Mouse (Mus musculus): ENCODE measurements at regions not wholly inside any gene's neighbourhood (a gene's known extent, or its start where the extent isn't known, plus 50 kb on each side); places are given as distances from the start of the nearest gene placed in this dataset.

DNA sequence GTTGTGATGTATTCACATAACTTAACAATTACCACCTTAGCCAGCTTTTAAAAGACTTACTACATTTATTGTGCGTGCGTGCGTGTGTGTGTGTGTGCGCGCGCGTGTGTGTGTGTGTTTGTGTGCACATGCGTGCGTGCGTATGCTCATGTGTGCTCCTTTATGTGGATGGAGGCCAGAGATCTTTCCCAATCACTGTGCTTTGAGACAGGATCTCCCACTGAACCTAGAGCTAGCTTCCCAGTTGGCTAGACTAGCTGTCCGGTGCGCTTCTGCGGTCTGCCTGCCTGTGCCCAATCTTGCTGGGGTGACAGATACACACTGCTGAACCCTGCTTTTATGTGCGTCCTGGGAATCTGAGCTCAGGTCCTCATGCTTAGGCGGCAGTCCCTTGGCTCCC lies 50.1 kb upstream of the Arhgap29 start:
- no peak overlapping the region for H3K4me3 ChIP-seq (replicated peaks)
- no peak overlapping the region for H3K4me2 ChIP-seq
- H3K9ac ChIP-seq: no peak overlapping the region
- no peak overlapping the region for H3K27ac ChIP-seq
- 95% methylated on average over 15 of the region's 15 CpGs for WGBS
- no peak for ATAC-seq (ENCODE audit: low FRiP score)
- H3K36me3 ChIP-seq (replicated peaks): no peaks in the 10 kb centered on the region
- H3K9me3 ChIP-seq: no peaks in the 10 kb centered on the region
- no peaks in the 10 kb centered on the region for H3K4me1 ChIP-seq
- H3K27me3 ChIP-seq: no peaks in the 10 kb centered on the region; the same call in 1 of the 2 replicates

DNA sequence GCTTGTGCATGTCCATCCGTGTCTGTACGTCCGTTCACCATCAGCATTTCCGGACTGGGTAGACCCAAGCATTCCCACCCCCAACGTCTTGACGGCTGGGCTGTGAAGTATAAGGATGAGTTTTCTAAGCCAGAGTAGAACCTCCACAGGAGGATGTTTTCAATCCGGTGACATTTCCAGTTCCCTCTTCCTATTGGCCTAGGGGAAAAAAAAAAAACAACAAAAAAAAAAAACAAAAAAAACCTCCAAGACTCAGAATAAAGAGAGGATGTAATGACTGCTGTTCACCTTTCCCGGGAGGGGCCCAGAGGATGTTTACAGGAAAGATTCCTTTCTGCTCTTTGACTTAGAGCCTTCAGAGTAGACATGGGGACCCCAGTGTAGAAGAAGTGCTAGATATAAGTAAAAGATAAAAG lies 51.9 kb upstream of the Arhgap29 start:
- Histone ChIP-seq H3K27me3 (no peaks in the 10 kb centered on the region; the same call in 1 of the 2 replicates), H3K4me3 (replicated peaks) (no peak overlapping the region), H3K9ac (no peak overlapping the region), H3K9me3 (no peaks in the 10 kb centered on the region), H3K4me1 (no peaks in the 10 kb centered on the region), H3K4me2 (no peak overlapping the region), H3K27ac (no peak overlapping the region), H3K36me3 (replicated peaks) (no peaks in the 10 kb centered on the region)
- ATAC-seq (ENCODE audit: low FRiP score): no peak
- 85% methylated on average over 8 of the region's 8 CpGs for WGBS

DNA sequence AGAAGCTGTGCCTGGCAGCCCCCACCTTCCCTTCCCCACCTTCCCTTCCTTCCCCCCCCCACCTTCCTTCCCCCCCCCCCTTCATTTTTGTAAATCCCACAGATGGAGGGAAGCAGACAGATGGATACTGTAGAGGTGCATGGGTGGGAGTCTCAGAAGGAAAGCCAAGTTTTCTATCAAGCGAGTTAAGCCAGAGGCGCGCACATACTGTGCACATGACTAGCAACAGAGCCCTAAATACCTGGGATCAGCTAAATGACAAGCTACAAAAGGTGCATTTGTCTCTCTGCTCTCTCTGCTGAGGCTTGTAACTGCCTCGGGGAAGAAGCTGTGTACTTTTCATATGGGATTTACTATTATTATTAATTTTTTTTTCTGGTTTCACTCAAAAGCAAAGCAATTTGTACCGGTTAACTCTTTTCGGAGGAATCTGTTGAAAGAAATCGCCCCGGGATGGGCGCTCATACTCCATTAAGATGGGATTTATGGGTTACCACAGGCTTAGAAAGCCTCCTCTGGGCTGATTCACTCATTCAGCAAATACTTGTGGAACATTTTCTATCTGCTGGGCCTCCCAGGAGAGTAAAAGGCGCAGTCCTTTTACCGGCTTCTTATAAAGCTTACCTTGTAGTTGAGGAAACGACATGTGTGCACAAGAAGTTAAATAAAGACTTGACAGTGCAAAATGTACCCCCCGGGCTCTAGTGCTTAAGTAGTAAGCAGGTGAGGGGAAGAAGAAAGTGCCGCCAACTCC lies 54.3 kb upstream of the Arhgap29 start:
- H3K4me1 ChIP-seq: no peaks in the 10 kb centered on the region
- WGBS: 86% methylated on average over 14 of the region's 14 CpGs
- no peak for ATAC-seq (ENCODE audit: low FRiP score)
- H3K27ac ChIP-seq: no peak overlapping the region
- H3K9ac ChIP-seq: no peak overlapping the region
- no peak overlapping the region for H3K4me3 ChIP-seq (replicated peaks)
- H3K27me3 ChIP-seq: no peaks in the 10 kb centered on the region; the same call in 1 of the 2 replicates
- no peaks in the 10 kb centered on the region for H3K9me3 ChIP-seq
- no peak overlapping the region for H3K4me2 ChIP-seq
- no peaks in the 10 kb centered on the region for H3K36me3 ChIP-seq (replicated peaks)

DNA sequence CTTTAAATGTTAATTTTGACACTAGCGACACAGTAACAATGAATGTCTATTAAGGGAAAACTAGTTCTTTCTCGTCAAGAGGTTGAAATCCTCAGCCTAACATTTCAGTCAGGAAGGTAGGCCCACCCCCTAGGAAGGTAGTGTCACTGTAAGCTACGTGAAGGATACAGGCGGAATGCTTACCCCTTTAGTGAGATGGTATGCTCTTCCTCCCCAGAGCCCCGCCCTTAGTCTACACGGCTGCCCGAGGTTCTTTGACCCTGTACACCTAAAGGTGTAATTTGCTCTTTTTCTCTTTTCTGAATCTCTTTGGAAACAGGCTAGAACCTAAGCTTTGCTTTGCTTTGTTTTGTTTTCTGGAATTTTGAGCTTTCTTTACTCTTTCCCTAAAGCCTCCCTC lies 58.7 kb upstream of the Arhgap29 start:
- Histone ChIP-seq H3K4me3 (replicated peaks) (no peak overlapping the region), H3K27me3 (peaks cover 16% of the 10 kb centered on the region), H3K36me3 (replicated peaks) (no peaks in the 10 kb centered on the region), H3K9me3 (no peaks in the 10 kb centered on the region), H3K27ac (no peak overlapping the region), H3K4me1 (peaks cover 12% of the 10 kb centered on the region; the same call in 1 of the 2 replicates), H3K9ac (no peak overlapping the region), H3K4me2 (no peak overlapping the region)
- no peak for ATAC-seq (ENCODE audit: low FRiP score)
- 81% methylated on average over 7 of the region's 7 CpGs for WGBS

DNA sequence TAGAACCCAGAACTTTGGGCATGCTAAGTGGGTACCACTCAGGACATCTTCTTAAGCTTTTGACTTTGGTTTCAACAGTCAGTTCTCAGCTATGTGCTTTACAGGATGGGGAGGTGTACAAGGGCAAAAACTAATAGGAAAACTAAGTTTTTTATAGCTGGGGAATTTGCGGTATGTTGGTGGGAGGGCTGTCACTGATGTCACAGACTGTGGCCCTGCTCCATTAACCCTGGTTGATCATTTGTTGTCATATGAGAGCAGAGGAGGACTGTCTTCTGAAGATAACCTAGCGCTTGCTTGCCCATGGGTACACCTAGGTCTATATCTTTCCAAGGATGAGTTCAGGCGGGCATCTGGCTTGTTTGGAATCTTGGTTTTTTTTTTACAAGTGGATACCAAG lies 59.7 kb upstream of the Arhgap29 start:
- H3K9me3 ChIP-seq: no peaks in the 10 kb centered on the region
- no peak overlapping the region for H3K27ac ChIP-seq
- no peak overlapping the region for H3K4me2 ChIP-seq
- H3K9ac ChIP-seq: no peak overlapping the region
- no peak overlapping the region for H3K4me3 ChIP-seq (replicated peaks)
- ATAC-seq (ENCODE audit: low FRiP score): no peak
- H3K4me1 ChIP-seq: peaks cover 12% of the 10 kb centered on the region; the same call in 1 of the 2 replicates
- no peaks in the 10 kb centered on the region for H3K36me3 ChIP-seq (replicated peaks)
- H3K27me3 ChIP-seq: peaks cover 24% of the 10 kb centered on the region
- WGBS: 92% methylated on average over 3 of the region's 3 CpGs

DNA sequence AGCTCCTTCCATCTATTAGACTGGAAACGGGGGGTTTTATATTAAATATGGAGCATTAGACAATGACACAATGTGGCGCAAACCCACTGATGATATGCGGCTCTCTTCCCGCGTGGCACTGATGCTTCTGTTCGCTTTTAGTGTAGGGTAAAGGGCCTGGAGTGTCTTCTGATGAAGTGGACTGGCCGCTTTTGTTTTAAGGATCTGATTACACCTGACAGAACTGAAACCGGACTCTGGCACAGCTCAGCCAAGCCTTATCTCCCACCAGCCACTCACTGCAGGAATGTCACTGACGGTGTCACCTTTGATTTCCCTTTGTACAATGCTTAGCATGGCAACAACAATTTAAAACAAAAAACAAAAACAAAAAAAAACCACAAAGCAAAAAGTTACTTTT lies 61.0 kb upstream of the Arhgap29 start:
- Histone ChIP-seq H3K4me1 (peaks cover 15% of the 10 kb centered on the region; the same call in 1 of the 2 replicates), H3K4me2 (no peak overlapping the region), H3K27me3 (peaks cover 35% of the 10 kb centered on the region), H3K4me3 (replicated peaks) (no peak overlapping the region), H3K27ac (no peak overlapping the region), H3K36me3 (replicated peaks) (no peaks in the 10 kb centered on the region), H3K9me3 (no peaks in the 10 kb centered on the region), H3K9ac (no peak overlapping the region)
- no peak for ATAC-seq (ENCODE audit: low FRiP score)
- WGBS: 52% methylated on average over 9 of the region's 9 CpGs

DNA sequence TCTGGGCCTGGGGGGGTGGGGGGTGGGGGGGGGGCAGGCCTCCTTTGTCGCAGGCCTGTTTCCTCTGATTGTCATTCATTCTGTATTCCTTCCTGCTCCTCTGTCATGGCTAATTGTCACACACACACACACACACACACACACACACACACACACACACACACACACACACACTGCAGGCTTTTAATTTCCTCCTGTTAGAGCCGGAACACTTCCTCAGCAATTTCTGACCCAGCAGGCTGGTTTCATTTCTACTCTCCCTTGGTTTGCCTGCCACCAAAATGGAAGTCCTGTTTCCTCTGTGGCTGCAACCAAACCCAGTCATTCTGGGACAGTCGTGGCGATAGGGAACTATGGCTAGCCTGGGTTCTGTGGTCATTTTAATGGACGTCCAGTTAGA lies 61.8 kb upstream of the Arhgap29 start:
- H3K4me2 ChIP-seq: no peak overlapping the region
- no peak for ATAC-seq (ENCODE audit: low FRiP score)
- no peak overlapping the region for H3K9ac ChIP-seq
- peaks cover 15% of the 10 kb centered on the region; the same call in 1 of the 2 replicates for H3K4me1 ChIP-seq
- 31% methylated on average over 5 of the region's 5 CpGs for WGBS
- no peak overlapping the region for H3K27ac ChIP-seq
- H3K9me3 ChIP-seq: no peaks in the 10 kb centered on the region
- no peak overlapping the region for H3K4me3 ChIP-seq (replicated peaks)
- H3K27me3 ChIP-seq: peaks cover 43% of the 10 kb centered on the region
- no peaks in the 10 kb centered on the region for H3K36me3 ChIP-seq (replicated peaks)

DNA sequence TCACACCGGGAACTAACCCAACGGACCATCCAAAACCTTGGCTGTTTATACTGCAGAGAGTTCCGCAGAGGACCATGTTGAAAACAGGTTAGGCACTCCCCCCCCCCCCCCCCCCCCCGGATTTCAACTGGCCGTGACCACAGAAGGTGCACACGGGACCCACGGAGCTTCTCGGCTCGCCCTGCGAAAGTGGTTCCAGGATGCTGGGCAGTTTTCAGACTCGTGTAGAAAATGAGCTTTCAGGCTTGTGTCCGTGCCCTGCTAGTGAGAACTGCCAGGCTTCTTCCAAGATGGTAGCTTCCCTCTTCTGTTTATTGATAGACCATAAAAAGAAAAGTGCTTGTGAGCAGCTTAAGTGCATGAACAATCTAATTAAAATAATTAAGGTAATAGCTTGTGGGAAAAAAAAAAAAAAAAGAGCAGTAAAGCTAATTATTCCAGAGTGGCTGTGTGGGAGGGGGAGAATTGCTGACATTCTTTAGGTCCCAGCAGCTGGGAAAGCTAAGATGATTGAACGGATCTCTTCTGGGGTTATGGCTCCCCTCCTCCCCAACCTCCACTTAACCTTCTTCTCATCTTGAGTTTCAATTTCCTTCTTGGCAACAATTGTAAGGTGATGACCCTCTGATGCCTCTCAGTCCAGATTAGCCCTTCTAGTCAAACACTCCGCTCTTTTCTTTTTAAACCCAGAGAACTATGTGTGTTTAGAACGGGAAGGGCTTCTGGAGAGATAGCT lies 65.3 kb upstream of the Arhgap29 start:
- ATAC-seq (ENCODE audit: low FRiP score): no peak
- H3K4me1 ChIP-seq: peaks cover 15% of the 10 kb centered on the region; the same call in 1 of the 2 replicates
- WGBS: 20% methylated on average over 14 of the region's 15 CpGs
- peak overlapping the region; percentile 31; the same call in 1 of the 2 replicates for H3K4me2 ChIP-seq
- no peak overlapping the region for H3K27ac ChIP-seq
- no peaks in the 10 kb centered on the region for H3K9me3 ChIP-seq
- H3K36me3 ChIP-seq (replicated peaks): no peaks in the 10 kb centered on the region
- no peak overlapping the region for H3K9ac ChIP-seq
- H3K4me3 ChIP-seq (replicated peaks): no peak overlapping the region
- H3K27me3 ChIP-seq: peaks cover 45% of the 10 kb centered on the region

DNA sequence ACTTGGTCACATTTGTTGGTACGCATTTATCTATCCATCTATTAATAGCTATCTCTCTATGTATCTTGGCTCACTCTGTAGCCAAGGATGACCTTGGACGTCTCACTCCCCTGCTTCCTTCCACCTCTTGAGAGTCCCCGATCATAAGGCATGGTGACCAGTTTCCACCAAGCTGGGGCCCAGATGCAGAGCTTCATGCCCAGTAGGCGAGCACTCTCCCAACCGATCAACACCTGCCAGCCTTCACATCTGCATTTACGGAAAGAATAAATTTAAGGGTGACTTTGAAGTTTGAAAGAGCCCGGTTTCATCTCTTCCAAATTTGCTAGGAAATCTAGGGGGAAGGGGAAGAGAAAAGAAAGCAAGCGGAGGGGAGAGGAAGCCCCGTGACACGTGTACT lies 66.0 kb upstream of the Arhgap29 start:
- H3K27ac ChIP-seq: no peak overlapping the region
- no peak overlapping the region for H3K9ac ChIP-seq
- peaks cover 45% of the 10 kb centered on the region for H3K27me3 ChIP-seq
- H3K36me3 ChIP-seq (replicated peaks): no peaks in the 10 kb centered on the region
- peaks cover 15% of the 10 kb centered on the region; the same call in 1 of the 2 replicates for H3K4me1 ChIP-seq
- 38% methylated on average over 10 of the region's 10 CpGs for WGBS
- no peaks in the 10 kb centered on the region for H3K9me3 ChIP-seq
- H3K4me2 ChIP-seq: no peak overlapping the region
- no peak overlapping the region for H3K4me3 ChIP-seq (replicated peaks)
- ATAC-seq (ENCODE audit: low FRiP score): no peak

DNA sequence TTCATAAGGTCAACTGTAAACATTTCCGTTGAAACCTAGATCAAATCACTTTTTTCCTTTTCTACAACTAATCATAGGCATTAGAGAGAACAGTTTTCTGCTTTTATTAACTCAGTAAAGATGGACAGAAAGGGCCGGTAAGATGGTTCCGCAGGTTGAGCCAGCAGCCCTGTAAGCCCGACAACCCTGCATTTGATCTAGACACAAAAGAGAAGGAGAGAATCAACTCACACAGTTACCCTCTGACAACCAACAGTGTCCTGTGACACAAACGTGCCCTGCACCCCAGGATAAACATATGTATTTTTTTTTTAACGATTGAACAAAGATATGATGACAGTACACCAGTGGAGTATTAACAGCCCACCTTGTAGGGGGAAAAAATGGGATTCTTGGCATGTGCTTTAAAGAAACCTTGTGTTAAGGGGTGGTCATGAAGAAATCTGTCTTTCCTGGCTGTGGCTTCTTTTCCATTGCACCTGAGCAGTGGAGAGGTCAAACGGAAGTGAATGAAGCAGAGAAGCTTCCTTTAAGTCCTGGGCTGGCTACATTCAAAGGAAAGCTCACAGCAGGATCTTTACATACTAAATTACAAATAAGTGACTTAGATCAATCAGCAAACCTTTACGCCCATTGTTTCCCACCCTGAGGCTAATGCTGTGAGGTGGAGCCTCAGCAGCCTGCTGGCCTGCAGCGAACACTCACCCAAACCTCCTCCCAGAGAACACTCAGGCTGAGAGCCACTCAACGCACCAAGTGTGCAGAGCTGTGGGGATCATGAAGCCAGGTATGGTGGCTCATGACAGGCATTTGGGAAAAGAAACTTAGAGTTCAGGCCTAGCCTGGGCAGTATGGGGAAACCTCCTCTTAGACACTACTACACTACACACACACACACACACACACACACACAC lies 66.8 kb upstream of the Arhgap29 start:
- no peak overlapping the region for H3K9ac ChIP-seq
- 11% methylated on average over 10 of the region's 10 CpGs for WGBS
- no peaks in the 10 kb centered on the region for H3K9me3 ChIP-seq
- no peak for ATAC-seq (ENCODE audit: low FRiP score)
- H3K4me2 ChIP-seq: no peak overlapping the region; the same call in 1 of the 2 replicates
- H3K27ac ChIP-seq: no peak overlapping the region
- H3K27me3 ChIP-seq: peaks cover 50% of the 10 kb centered on the region
- H3K4me3 ChIP-seq (replicated peaks): no peak overlapping the region
- H3K36me3 ChIP-seq (replicated peaks): no peaks in the 10 kb centered on the region
- peaks cover 12% of the 10 kb centered on the region; the same call in 1 of the 2 replicates for H3K4me1 ChIP-seq

DNA sequence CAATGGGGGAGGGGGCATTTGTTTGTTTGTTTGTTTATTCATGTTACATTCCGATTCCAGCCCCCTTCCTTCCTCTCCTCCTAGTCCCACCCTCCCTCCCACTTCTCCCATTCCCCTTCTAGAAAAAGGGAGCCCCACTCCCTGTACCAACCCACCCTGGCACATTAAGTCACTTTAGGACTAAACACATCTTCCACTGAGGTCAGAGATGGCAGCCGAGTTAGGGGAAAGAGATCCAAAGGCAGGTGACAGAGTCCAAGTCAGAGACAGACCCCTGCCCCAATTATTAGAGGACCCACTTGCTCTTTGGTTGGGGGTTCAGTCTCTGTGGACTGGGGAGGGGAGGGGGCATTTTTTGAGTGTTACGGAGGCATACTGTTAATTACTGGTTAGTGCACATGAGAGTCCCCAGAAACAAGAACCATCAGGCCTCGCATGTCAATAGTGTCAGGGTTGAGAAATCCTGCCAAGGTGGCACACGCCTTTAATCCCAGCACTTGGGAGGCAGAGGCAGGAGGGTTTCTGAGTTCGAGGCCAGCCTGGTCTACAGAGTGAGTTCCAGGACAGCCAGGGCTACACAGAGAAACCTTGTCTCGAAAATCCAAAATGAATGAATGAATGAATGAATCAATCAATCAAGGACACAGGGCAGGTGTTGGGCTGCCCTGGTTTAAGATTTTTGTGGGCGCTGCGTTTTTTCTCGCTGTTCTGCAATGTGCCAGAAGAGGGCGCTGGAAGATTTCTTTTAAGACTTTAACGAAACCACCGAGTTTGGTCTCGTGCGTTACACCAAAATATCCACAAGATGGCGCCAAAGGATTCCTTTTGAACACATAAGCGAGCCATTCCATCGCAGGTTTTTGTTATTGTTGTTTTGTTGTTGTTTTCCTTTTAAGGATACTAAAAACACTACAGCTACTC lies 67.8 kb upstream of the Arhgap29 start:
- H3K27me3 ChIP-seq: peaks cover 50% of the 10 kb centered on the region
- no peaks in the 10 kb centered on the region for H3K36me3 ChIP-seq (replicated peaks)
- H3K9me3 ChIP-seq: no peaks in the 10 kb centered on the region
- H3K4me2 ChIP-seq: no peak overlapping the region
- no peak overlapping the region for H3K9ac ChIP-seq
- H3K4me3 ChIP-seq (replicated peaks): no peak overlapping the region
- 23% methylated on average over 18 of the region's 18 CpGs for WGBS
- ATAC-seq (ENCODE audit: low FRiP score): peak; percentile 65
- H3K27ac ChIP-seq: no peak overlapping the region
- H3K4me1 ChIP-seq: peaks cover 9% of the 10 kb centered on the region; the same call in 1 of the 2 replicates
